Mouse (Mus musculus) liver, adult 2 months (tissue): ENCODE measurements at regions not wholly inside any gene's neighbourhood (a gene's known extent, or its start where the extent isn't known, plus 50 kb on each side); places are given as distances from the start of the nearest gene placed in this dataset.

Experiments
- DNase-seq: peaks from one replicate; pipeline ENCODE4 v3.0.0-alpha.2; 2011; ENCODE audit warnings: low read depth, low spot score; ENCODE audit errors: extremely low read depth
- H3K27ac ChIP-seq: fragments of 200-500 bp; replicated peaks from 2 replicates; pipeline ENCODE4 v1.5.1; 2012; ENCODE audit warnings: low read depth, mild to moderate bottlenecking, control low read depth, inconsistent platforms, low read length; ENCODE audit not compliant: insufficient read depth
- H3K27me3 ChIP-seq: fragments of 200-500 bp; 2 replicates; pipeline ENCODE4 v1.6.1; 2012; ENCODE audit warnings: mild to moderate bottlenecking, moderate library complexity, low read length, inconsistent platforms; ENCODE audit not compliant: control insufficient read depth, insufficient read depth
- H3K36me3 ChIP-seq: fragments of 200-500 bp; 2 replicates; pipeline ENCODE4 v1.6.1; 2012; ENCODE audit warnings: low read length, inconsistent platforms; ENCODE audit not compliant: control insufficient read depth, insufficient read depth
- H3K4me1 ChIP-seq: fragments of 200-500 bp; 2 replicates; pipeline ENCODE4 v1.6.1; 2011; ENCODE audit warnings: low read length; ENCODE audit not compliant: control insufficient read depth, insufficient read depth
- H3K4me3 ChIP-seq: fragments of 200-500 bp; 2 replicates; pipeline ENCODE4 v1.5.1; 2011; ENCODE audit warnings: low read depth, mild to moderate bottlenecking, control low read depth, low read length, moderate library complexity; ENCODE audit not compliant: insufficient read depth
- H3K79me2 ChIP-seq: fragments of 200-500 bp; 2 replicates; pipeline ENCODE4 v1.6.1; 2012; ENCODE audit warnings: inconsistent platforms, mild to moderate bottlenecking, low read length, moderate library complexity; ENCODE audit not compliant: control insufficient read depth, insufficient read depth
- H3K9ac ChIP-seq: fragments of 200-500 bp; 2 replicates; pipeline ENCODE4 v1.6.1; 2012; ENCODE audit warnings: low read depth, mild to moderate bottlenecking, control low read depth, inconsistent platforms, low read length
- CTCF ChIP-seq: fragments of 200-500 bp; IDR thresholded peaks from 2 replicates; pipeline ENCODE4 v1.5.1; 2011; ENCODE audit warnings: low read depth, low read length, control low read depth
- POLR2A ChIP-seq: fragments of 200-500 bp; IDR thresholded peaks from 2 replicates; pipeline ENCODE4 v1.6.1; 2011; ENCODE audit warnings: low read length, control low read depth; ENCODE audit not compliant: insufficient read depth; ENCODE audit errors: extremely low read depth
- WGBS: fragments of 180-500 bp; shearing (Covaris S2); methylation state at CpG from one replicate; pipeline ENCODE4 v1.1.7; 2018; 5-methylcytosine and 5-hydroxymethylcytosine counted together

- no peak for DNase-seq
- WGBS, result 54% methylated on average over 1 of the region's 1 CpGs
- H3K36me3 ChIP-seq, result no peaks in the 10 kb centered on the region
- TF ChIP-seq POLR2A (no peak), CTCF (no peak)
- H3K4me3 ChIP-seq, result no peak overlapping the region
- no peak overlapping the region for H3K9ac ChIP-seq
- H3K27ac ChIP-seq, result no peak overlapping the region
- no peaks in the 10 kb centered on the region for H3K27me3 ChIP-seq
- no peaks in the 10 kb centered on the region for H3K4me1 ChIP-seq
- H3K79me2 ChIP-seq, result no peaks in the 10 kb centered on the region
These were observed 1400.7 kb downstream of the Slc22a22 start for GRCm38 (mm10) chr15:56076680-56077079.

- Histone ChIP-seq H3K27ac (no peak overlapping the region), H3K4me1 (no peaks in the 10 kb centered on the region), H3K79me2 (no peaks in the 10 kb centered on the region), H3K36me3 (no peaks in the 10 kb centered on the region), H3K9ac (no peak overlapping the region), H3K4me3 (no peak overlapping the region), H3K27me3 (no peaks in the 10 kb centered on the region)
- DNase-seq, result no peak
- no peak for TF ChIP-seq CTCF
- 70% methylated on average over 2 of the region's 2 CpGs for WGBS
These were observed 1407.9 kb downstream of the Slc22a22 start for GRCm38 (mm10) chr15:56069511-56069910.

- no peak for TF ChIP-seq CTCF
- no peak for TF ChIP-seq POLR2A
- no peak overlapping the region for H3K27ac ChIP-seq
- 60% methylated on average over 3 of the region's 3 CpGs for WGBS
- no peak overlapping the region for H3K9ac ChIP-seq
- H3K4me1 ChIP-seq, result no peaks in the 10 kb centered on the region
- H3K79me2 ChIP-seq, result no peaks in the 10 kb centered on the region
- no peaks in the 10 kb centered on the region for H3K27me3 ChIP-seq
- H3K36me3 ChIP-seq, result no peaks in the 10 kb centered on the region
- H3K4me3 ChIP-seq, result no peak overlapping the region
- DNase-seq, result peak; percentile 16
These were observed 1410.2 kb downstream of the Slc22a22 start for GRCm38 (mm10) chr15:56067214-56067613.

GRCm38 (mm10) chr15:56066540-56066939 is 1410.9 kb downstream of the Slc22a22 start:
- no peak overlapping the region for H3K9ac ChIP-seq
- H3K27me3 ChIP-seq, result no peaks in the 10 kb centered on the region
- 70% methylated on average over 4 of the region's 4 CpGs for WGBS
- H3K4me1 ChIP-seq, result no peaks in the 10 kb centered on the region
- no peak for TF ChIP-seq CTCF
- TF ChIP-seq POLR2A, result no peak
- H3K27ac ChIP-seq, result no peak overlapping the region
- peak; percentile 4 for DNase-seq
- H3K79me2 ChIP-seq, result no peaks in the 10 kb centered on the region
- no peak overlapping the region for H3K4me3 ChIP-seq
- no peaks in the 10 kb centered on the region for H3K36me3 ChIP-seq

GRCm38 (mm10) chr15:56065872-56066534 is 1411.4 kb downstream of the Slc22a22 start:
- Histone ChIP-seq H3K4me1 (no peaks in the 10 kb centered on the region), H3K9ac (no peak overlapping the region), H3K27me3 (no peaks in the 10 kb centered on the region), H3K36me3 (no peaks in the 10 kb centered on the region), H3K79me2 (no peaks in the 10 kb centered on the region), H3K4me3 (no peak overlapping the region), H3K27ac (no peak overlapping the region)
- peak; percentile 64 for DNase-seq
- WGBS, result 31% methylated on average over 7 of the region's 7 CpGs
- TF ChIP-seq POLR2A (no peak), CTCF (peak; percentile 26; the same call in 1 of the 2 replicates)

GRCm38 (mm10) chr15:56062576-56062975 is 1414.8 kb downstream of the Slc22a22 start:
- Histone ChIP-seq H3K27me3 (no peaks in the 10 kb centered on the region), H3K36me3 (no peaks in the 10 kb centered on the region), H3K9ac (no peak overlapping the region), H3K4me3 (no peak overlapping the region), H3K27ac (no peak overlapping the region), H3K4me1 (no peaks in the 10 kb centered on the region), H3K79me2 (no peaks in the 10 kb centered on the region)
- TF ChIP-seq POLR2A, result no peak
- no peak for DNase-seq
- WGBS, result 64% methylated on average over 3 of the region's 3 CpGs
